Mouse (Mus musculus) bone marrow, adult 2 months (tissue): ENCODE data around the gene Ddx11. TPM values are rescaled to one million over a fixed set of nuclear protein-coding genes. Genes with fewer than 3 reads are reported as not detected.
"Not testable (repeated sequence)": the region's sequence is repeated elsewhere in the genome, so short reads cannot be mapped to it uniquely, and the experiment has no call there.

Source experiments
- H3K27ac ChIP-seq: fragments of 200-500 bp; 2 replicates; pipeline ENCODE4 v1.5.1; 2012; ENCODE audit warnings: low read depth, mild to moderate bottlenecking, control low read depth, inconsistent platforms, low read length; ENCODE audit not compliant: control insufficient read depth, poor library complexity, insufficient read depth
- H3K4me1 ChIP-seq: fragments of 200-500 bp; 2 replicates; pipeline ENCODE4 v1.6.1; 2011; ENCODE audit warnings: low read length; ENCODE audit not compliant: control insufficient read depth, insufficient read depth
- H3K4me3 ChIP-seq: fragments of 200-500 bp; replicated peaks from 2 replicates; pipeline ENCODE3; 2011; ENCODE audit warnings: mild to moderate bottlenecking, low read depth, low read length, control low read depth; ENCODE audit not compliant: control insufficient read depth
- CTCF ChIP-seq: fragments of 200-500 bp; IDR thresholded peaks from 2 replicates; pipeline ENCODE4 v1.5.1; 2011; ENCODE audit warnings: low read length, control low read depth; ENCODE audit not compliant: control insufficient read depth, insufficient read depth
- POLR2A ChIP-seq: fragments of 200-500 bp; IDR thresholded peaks from 2 replicates; pipeline ENCODE4 v1.6.1; 2011; ENCODE audit warnings: low read depth, mild to moderate bottlenecking, control low read depth, low read length, borderline replicate concordance; ENCODE audit not compliant: control insufficient read depth
- WGBS: fragments of 180-500 bp; shearing (Covaris S2); methylation state at CpG from one replicate; pipeline ENCODE4 v1.1.7; 2018; 5-methylcytosine and 5-hydroxymethylcytosine counted together
- polyA plus RNA-seq: library from polyadenylated mRNA; stranded (reverse); fragments of >200 nt; gene quantifications from 2 replicates; pipeline ENCODE4 v1.2.4, GENCODE M21; 2011; ENCODE audit warnings: low replicate concordance; ENCODE audit not compliant: missing spikeins, insufficient read depth, insufficient read length

The Ddx11 gene
- polyA plus RNA-seq, 1 experiment, result 27.6 TPM

DNA sequence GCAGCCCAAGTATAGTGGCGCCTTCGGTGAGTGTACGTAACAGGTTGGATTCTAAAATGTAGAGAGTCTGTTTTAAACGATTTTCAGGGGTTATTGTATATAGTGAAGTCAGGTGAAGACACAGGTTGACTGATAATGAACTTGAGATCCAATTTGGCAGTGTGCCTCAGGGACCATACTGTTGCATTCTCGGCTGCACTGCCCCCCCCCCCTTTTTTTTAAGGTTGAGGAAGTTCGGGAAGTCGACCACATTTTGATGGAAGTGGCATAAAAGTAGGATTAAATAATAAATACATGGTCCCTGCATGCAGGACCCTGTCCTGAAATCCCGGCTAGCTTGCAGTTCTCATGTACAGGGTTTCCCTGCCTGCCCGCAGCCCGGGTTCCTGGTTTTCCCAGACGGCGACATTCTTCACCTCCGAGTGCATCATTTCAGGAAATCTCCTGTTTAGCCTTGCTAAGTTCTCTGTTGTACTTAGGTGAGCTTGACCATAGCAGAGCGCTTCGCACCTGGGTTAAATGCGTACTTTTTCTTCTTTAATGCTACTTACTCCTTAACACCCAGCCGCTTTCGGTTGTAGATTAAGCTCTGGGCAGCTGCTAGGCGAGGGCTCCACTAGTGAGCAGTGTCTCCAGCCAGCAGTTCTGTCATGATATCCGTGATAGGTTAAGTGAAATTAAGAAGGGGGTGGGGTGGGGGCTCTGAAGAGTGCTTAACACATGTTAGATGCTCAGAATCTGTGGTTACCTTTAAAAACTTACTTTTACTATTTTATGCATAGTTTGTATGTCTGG lies 693 bp downstream of the Ddx11 start:
- Histone ChIP-seq H3K4me3 (peak overlapping the region; percentile 73), H3K27ac (peak overlapping the region; percentile 73), H3K4me1 (peaks cover 2% of the 10 kb centered on the region; the same call in 1 of the 2 replicates)
- TF ChIP-seq CTCF, result no peak
- TF ChIP-seq POLR2A, result no peak
- WGBS, result 2% methylated on average over 20 of the region's 20 CpGs

DNA sequence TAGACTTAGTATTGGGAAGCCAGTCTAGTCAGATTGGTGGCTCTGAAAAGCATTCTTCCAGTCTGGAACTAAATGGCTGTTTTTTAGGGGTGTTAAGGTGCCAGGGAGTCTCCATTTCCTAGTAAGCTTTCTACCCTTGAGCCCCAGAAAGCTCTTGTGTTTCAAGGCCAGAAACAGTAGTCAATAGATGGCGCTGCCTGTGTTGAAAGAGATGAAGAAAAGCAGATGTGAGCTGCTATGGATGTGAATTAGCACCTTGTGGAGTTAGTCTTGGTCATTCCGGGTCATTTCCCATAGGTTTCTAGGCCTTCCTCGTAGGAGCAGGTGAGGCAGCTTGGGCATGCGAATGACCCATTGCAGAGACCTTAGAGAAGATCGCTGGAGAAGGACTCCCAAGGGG lies 1.9 kb downstream of the Ddx11 start:
- no peak overlapping the region for H3K27ac ChIP-seq

DNA sequence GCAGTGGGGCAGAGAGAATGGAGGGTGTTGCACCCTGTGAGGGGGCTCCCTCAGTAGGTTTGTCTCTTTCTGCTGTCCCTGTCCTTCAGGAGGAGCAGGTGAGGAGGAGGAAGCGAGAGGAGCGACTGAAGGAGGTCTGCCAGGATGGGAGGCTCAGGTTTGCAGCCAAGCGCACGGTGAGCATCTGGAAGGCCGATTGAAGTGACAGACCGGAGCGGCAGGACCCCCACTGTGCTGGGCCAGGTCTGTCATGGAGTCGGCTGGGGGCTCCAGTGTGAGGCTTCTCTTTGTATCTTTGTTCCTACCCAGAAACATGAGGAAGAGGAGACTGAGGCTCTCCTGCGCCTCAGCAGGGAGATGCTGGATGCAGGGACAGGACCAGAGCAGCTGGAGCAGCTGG lies 7.1 kb downstream of the Ddx11 start:
- Histone ChIP-seq H3K27ac (no peak overlapping the region), H3K4me1 (no peaks in the 10 kb centered on the region; the same call in 1 of the 2 replicates), H3K4me3 (no peak overlapping the region)
- WGBS, result 91% methylated on average over 9 of the region's 9 CpGs
- TF ChIP-seq POLR2A, result no peak
- TF ChIP-seq CTCF, result no peak

More for the DNA sequence above, 1.9 kb downstream of the Ddx11 start:
- 75% methylated on average over 5 of the region's 5 CpGs for WGBS
- TF ChIP-seq POLR2A, result no peak
- no peak for TF ChIP-seq CTCF
- no peak overlapping the region for H3K4me3 ChIP-seq
- peaks cover 2% of the 10 kb centered on the region; the same call in 1 of the 2 replicates for H3K4me1 ChIP-seq

DNA sequence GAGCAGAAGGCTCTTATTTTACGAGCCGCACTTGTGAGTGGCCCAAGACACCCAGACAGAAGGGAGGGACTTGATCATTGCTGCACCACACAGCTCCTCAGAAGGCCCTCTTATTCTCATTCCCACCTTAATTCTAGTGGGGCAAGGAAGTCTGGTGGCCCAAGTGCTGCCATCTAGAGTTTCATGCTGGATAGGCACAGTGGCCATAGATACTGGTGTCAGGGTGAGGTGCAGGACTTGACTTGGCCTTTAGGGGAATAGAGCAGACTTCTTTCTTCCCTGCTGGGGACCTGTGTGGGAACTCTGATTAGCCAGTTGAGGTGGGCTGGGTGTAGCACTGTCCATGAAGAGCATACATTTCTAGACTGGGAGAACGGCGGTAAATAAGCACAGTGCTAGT lies 7.9 kb downstream of the Ddx11 start:
- TF ChIP-seq POLR2A, result no peak
- peak; percentile 52; the same call in 1 of the 2 replicates for TF ChIP-seq CTCF
- no peaks in the 10 kb centered on the region for H3K4me1 ChIP-seq
- H3K4me3 ChIP-seq, result no peak overlapping the region
- no peak overlapping the region for H3K27ac ChIP-seq
- 94% methylated on average over 4 of the region's 4 CpGs for WGBS

GRCm38 (mm10) chr17:66152706-66153662 lies 29.7 kb downstream of the Ddx11 start:
- not testable (repeated sequence) for H3K4me1 ChIP-seq, H3K27ac ChIP-seq, H3K4me3 ChIP-seq
- WGBS, result 60% methylated on average over 6 of the region's 8 CpGs

- WGBS, result 80% methylated on average over 4 of the region's 4 CpGs
- not testable (repeated sequence) for H3K27ac ChIP-seq, H3K4me3 ChIP-seq, H3K4me1 ChIP-seq
Measured at GRCm38 (mm10) chr17:66153735-66154423, 30.6 kb downstream of the Ddx11 start.

DNA sequence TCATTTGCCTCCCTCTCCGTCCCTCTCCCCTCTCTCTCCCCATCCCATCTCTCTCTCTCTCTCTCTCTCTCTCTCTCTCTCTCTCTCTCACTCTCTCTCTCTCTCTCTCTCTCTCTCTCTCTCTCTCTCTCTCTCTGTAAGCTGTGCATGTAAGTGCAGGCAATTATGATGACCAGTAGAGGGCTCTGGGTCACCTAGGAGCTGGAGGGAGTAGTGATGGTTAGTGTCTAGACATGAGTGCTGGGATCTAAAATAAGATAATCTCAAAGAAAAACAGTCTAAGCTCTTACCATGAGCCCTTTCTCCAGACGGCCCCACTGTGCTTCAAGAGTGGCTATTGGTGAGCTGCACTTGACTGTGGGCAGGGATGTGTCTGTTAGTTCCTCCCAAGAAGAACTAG lies 31.6 kb downstream of the Ddx11 start:
- no peak overlapping the region for H3K4me3 ChIP-seq
- TF ChIP-seq POLR2A (no peak), CTCF (no peak)
- no peaks in the 10 kb centered on the region for H3K4me1 ChIP-seq
- H3K27ac ChIP-seq, result no peak overlapping the region
- WGBS, result 78% methylated on average over 2 of the region's 2 CpGs

DNA sequence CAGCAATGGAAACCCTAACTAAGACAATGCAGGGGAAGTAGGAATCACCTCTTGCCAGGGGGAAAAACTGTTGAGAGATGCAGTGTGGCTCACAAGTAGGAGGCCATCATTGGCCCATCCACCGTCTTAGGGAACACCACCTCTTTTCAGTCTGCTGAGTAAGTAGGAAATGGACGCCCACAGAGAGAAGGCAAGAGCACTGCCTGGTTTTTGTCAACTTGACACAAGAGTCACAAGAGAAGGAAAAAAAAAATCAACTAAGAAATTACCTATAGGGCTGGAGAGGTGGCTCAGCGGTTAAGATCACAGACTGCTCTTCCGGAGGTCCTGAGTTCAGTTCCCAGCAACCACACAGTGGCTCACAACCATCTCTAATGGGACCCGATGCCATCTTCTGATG lies 35.0 kb downstream of the Ddx11 start:
- H3K4me3 ChIP-seq, result no peak overlapping the region

DNA sequence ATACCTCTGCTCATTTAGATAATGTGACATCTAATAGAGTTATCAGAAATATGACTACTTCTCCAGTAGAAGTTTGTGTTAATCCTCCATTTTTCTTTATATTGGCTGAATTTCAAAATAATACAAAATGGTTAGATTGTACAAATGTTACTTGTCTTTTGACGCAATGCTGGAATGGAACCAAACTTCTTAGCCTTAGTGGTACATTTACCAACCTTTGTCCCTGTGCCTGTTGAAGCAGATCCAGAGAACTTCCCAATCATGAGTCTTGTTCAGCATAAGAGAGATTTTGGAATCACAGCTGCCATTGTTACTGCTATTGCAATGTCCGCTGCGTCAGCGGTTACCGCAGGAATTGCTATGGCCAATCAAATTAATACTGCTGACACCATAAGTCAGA lies 43.8 kb downstream of the Ddx11 start:
- not testable (repeated sequence) for H3K4me3 ChIP-seq, H3K27ac ChIP-seq, H3K4me1 ChIP-seq
- 94% methylated on average over 5 of the region's 5 CpGs for WGBS

More for the DNA sequence above, 35.0 kb downstream of the Ddx11 start:
- 78% methylated on average over 5 of the region's 5 CpGs for WGBS
- H3K4me1 ChIP-seq, result no peaks in the 10 kb centered on the region
- no peak overlapping the region for H3K27ac ChIP-seq
- TF ChIP-seq CTCF (no peak), POLR2A (no peak)

DNA sequence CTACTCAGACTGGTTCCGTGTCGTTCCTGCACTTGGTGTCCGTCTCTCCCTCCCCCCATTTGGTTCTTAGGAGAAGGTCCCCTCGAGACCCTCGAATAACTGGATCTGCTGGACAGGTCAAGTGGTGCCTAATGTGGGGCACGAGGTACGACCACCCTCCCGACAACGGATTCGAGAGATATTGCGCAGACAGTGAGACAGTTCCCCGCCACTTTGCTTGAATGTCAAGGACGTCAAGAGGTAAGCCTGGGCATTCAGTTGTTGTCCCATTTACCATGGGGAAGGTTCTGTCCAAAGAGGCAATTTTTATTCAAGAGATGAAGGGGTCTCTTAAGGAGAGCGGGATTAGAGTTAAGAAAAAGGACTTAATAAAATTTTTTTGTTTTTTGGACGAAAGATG lies 47.7 kb downstream of the Ddx11 start:
- H3K4me3 ChIP-seq, H3K4me1 ChIP-seq, H3K27ac ChIP-seq: not testable (repeated sequence)
- 87% methylated on average over 15 of the region's 15 CpGs for WGBS
